Mouse (Mus musculus): Measurements from ENCODE around the gene Dot1l. TPM values are rescaled to one million over a fixed set of nuclear protein-coding genes. Genes with fewer than 3 reads are reported as not detected.

Dot1l gene
- polyA plus RNA-seq, 1 experiment: 20.6 TPM

DNA sequence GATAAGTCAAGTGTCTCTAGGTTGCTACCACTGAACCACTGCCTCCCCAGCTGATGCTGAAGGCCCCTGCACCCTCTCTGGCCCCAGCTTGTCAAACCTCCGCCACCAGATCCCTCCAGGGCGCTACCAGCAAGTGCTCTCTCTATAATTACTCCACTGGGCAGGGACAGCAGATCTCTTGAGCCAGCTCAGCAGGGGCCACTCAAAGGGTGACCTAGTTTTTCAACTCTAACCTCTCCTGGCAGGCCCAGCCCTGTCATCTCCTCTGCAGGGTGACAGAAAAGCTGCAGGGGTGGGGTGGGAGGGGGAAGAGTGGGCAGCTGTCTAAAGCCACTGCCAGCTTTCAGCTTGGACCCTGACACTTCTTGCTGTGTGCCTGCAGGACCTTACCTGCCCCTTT is 82.8 kb downstream of the Dot1l start:
- no peak overlapping the region for H3K4me3 ChIP-seq
- TF ChIP-seq MYOG (IDR thresholded peaks at IDR 0.05; ENCODE audit: control insufficient read depth in 1 of 3, insufficient read depth in 1 of 3, insufficient read length in 2 of 3, low read depth in 2 of 3): no peak
- TF ChIP-seq USF1 (IDR thresholded peaks at IDR 0.05; ENCODE audit: low read depth): no peak
- TF ChIP-seq TCF3 (IDR thresholded peaks at IDR 0.05; ENCODE audit: insufficient read length, low read depth): no peak
- no peak for TF ChIP-seq MAX (IDR thresholded peaks at IDR 0.05; ENCODE audit: low read depth)
- no peak for TF ChIP-seq E2F4 (IDR thresholded peaks at IDR 0.05; ENCODE audit: insufficient read depth)
- TF ChIP-seq REST (IDR thresholded peaks at IDR 0.05; ENCODE audit: insufficient read depth, insufficient read length): no peak
- TF ChIP-seq POLR2AphosphoS2 (IDR thresholded peaks at IDR 0.05; ENCODE audit: insufficient read length, low read depth): no peak
- no peak for TF ChIP-seq CEBPB (IDR thresholded peaks at IDR 0.05; ENCODE audit: insufficient read depth, poor library complexity, severe bottlenecking)
- TF ChIP-seq MYOD1 (IDR thresholded peaks at IDR 0.05; ENCODE audit: control insufficient read depth in 1 of 3, insufficient read length in 2 of 3, low read depth in 2 of 3): no peak
- TF ChIP-seq TCF12 (IDR thresholded peaks at IDR 0.05; ENCODE audit: insufficient read depth, poor library complexity, severe bottlenecking): no peak
- TF ChIP-seq SRF (IDR thresholded peaks at IDR 0.05; ENCODE audit: control insufficient read depth, insufficient read length, low read depth): no peak
- TF ChIP-seq POLR2A (IDR thresholded peaks at IDR 0.05; ENCODE audit: insufficient read length, low read depth): no peak
- no peaks in the 10 kb centered on the region for H3K36me3 ChIP-seq (ENCODE audit: control insufficient read depth, insufficient read depth)
- H3K27me3 ChIP-seq (ENCODE audit: control insufficient read depth, insufficient read depth, insufficient read length): peaks cover 10% of the 10 kb centered on the region
- H3K79me2 ChIP-seq (ENCODE audit: control insufficient read depth, insufficient read depth): no peaks in the 10 kb centered on the region
- H3ac ChIP-seq (ENCODE audit: control insufficient read depth, insufficient read length): no peak overlapping the region
- H3K4me2 ChIP-seq (ENCODE audit: low read depth): no peak overlapping the region

DNA sequence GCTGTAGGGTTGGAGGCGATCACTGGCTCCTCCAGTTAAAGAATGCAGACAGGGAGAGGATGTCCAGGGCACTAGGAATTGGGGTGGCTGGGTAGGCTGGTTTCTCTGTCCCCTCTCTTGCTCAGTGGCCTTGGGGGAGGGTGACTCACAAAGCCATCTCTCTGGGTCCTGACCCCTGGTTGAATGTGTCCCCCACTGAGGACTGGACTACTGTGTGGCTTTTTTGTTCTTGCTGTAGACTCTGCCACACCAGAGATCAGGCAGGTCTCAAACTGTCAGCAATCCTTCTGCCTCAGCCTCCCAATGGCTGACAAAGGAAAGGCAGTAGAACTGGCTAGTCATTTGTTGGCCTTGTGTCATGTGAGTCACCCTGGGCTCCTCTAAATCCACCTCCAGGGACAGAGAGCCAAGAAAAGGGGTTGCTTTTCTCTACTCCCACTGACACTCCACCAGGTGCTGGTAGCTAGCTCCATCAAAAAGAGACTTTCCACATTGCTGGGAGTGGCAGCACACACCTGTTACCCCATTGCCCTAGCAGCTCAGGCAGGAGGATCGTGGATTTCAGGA is 83.4 kb downstream of the Dot1l start:
- Histone ChIP-seq H3K27me3 (ENCODE audit: control insufficient read depth, insufficient read depth, insufficient read length) (peaks cover 16% of the 10 kb centered on the region), H3K36me3 (ENCODE audit: control insufficient read depth, insufficient read depth) (no peaks in the 10 kb centered on the region), H3ac (ENCODE audit: control insufficient read depth, insufficient read length) (no peak overlapping the region), H3K4me3 (no peak overlapping the region), H3K79me2 (ENCODE audit: control insufficient read depth, insufficient read depth) (no peaks in the 10 kb centered on the region), H3K4me2 (ENCODE audit: low read depth) (no peak overlapping the region)
- TF ChIP-seq MYOD1 (IDR thresholded peaks at IDR 0.05; ENCODE audit: control insufficient read depth in 1 of 3, insufficient read length in 2 of 3, low read depth in 2 of 3) (peak in 2 of 3 experiments; percentile 2 to 57), CEBPB (IDR thresholded peaks at IDR 0.05; ENCODE audit: insufficient read depth, poor library complexity, severe bottlenecking) (no peak)

DNA sequence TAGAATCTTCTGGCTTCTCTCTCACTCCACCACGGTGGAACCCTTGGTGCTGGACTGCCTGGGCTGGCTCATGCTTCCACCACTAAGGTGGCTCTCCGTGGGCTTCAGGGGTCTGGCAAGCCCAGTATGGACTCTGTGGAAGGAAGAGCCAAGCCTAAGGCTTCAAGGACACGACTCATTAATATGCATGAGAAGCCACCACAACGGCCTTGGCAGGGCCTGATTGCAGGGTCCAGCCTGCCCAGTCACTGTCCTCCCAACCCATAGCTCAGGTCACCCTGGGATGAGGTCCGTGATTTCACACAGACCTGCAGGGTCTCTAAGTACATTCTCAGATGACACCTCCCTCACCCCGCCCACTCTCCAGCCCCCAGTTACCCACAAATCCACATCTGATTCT is 84.8 kb downstream of the Dot1l start:
- H3K36me3 ChIP-seq (ENCODE audit: control insufficient read depth, insufficient read depth): no peaks in the 10 kb centered on the region
- H3K4me2 ChIP-seq (ENCODE audit: low read depth): no peak overlapping the region
- no peaks in the 10 kb centered on the region for H3K79me2 ChIP-seq (ENCODE audit: control insufficient read depth, insufficient read depth)
- TF ChIP-seq TCF3 (IDR thresholded peaks at IDR 0.05; ENCODE audit: insufficient read length, low read depth) (no peak), MYOG (IDR thresholded peaks at IDR 0.05; ENCODE audit: control insufficient read depth in 1 of 3, insufficient read depth in 1 of 3, insufficient read length in 2 of 3, low read depth in 2 of 3) (no peak), MAX (IDR thresholded peaks at IDR 0.05; ENCODE audit: low read depth) (no peak), USF1 (IDR thresholded peaks at IDR 0.05; ENCODE audit: low read depth) (no peak), POLR2AphosphoS2 (IDR thresholded peaks at IDR 0.05; ENCODE audit: insufficient read length, low read depth) (no peak), E2F4 (IDR thresholded peaks at IDR 0.05; ENCODE audit: insufficient read depth) (no peak), MYOD1 (IDR thresholded peaks at IDR 0.05; ENCODE audit: control insufficient read depth in 1 of 3, insufficient read length in 2 of 3, low read depth in 2 of 3) (no peak), TCF12 (IDR thresholded peaks at IDR 0.05; ENCODE audit: insufficient read depth, poor library complexity, severe bottlenecking) (no peak), POLR2A (IDR thresholded peaks at IDR 0.05; ENCODE audit: insufficient read length, low read depth) (no peak), SRF (IDR thresholded peaks at IDR 0.05; ENCODE audit: control insufficient read depth, insufficient read length, low read depth) (no peak), REST (IDR thresholded peaks at IDR 0.05; ENCODE audit: insufficient read depth, insufficient read length) (no peak), CEBPB (IDR thresholded peaks at IDR 0.05; ENCODE audit: insufficient read depth, poor library complexity, severe bottlenecking) (no peak)
- H3K4me3 ChIP-seq: no peak overlapping the region
- H3ac ChIP-seq (ENCODE audit: control insufficient read depth, insufficient read length): no peak overlapping the region
- H3K27me3 ChIP-seq (ENCODE audit: control insufficient read depth, insufficient read depth, insufficient read length): peaks cover 31% of the 10 kb centered on the region

DNA sequence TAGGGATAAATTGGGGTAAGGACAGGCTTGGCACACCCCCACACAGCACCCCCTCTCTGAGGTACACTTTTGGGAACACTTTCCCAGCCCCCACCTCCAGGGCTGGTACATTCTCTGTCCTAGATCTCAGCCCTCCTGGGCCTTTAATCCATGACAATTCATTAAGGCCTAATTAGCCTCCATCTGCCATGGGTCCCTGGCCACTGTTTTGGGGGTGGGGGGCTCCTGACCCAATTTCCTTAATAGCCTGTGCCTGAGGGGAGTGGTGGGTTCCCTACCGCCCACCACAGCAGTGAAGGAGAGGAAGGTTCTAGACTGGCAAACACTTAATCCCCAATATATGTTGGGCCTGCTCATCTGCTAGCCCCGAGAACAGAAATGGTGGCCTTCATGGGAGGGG is 86.7 kb downstream of the Dot1l start:
- no peaks in the 10 kb centered on the region for H3K79me2 ChIP-seq (ENCODE audit: control insufficient read depth, insufficient read depth)
- H3K4me2 ChIP-seq (ENCODE audit: low read depth): no peak overlapping the region
- no peak overlapping the region for H3K4me3 ChIP-seq
- no peaks in the 10 kb centered on the region for H3K36me3 ChIP-seq (ENCODE audit: control insufficient read depth, insufficient read depth)
- TF ChIP-seq SRF (IDR thresholded peaks at IDR 0.05; ENCODE audit: control insufficient read depth, insufficient read length, low read depth) (no peak), POLR2AphosphoS2 (IDR thresholded peaks at IDR 0.05; ENCODE audit: insufficient read length, low read depth) (no peak), POLR2A (IDR thresholded peaks at IDR 0.05; ENCODE audit: insufficient read length, low read depth) (no peak), MAX (IDR thresholded peaks at IDR 0.05; ENCODE audit: low read depth) (no peak), MYOG (IDR thresholded peaks at IDR 0.05; ENCODE audit: control insufficient read depth in 1 of 3, insufficient read depth in 1 of 3, insufficient read length in 2 of 3, low read depth in 2 of 3) (no peak), TCF3 (IDR thresholded peaks at IDR 0.05; ENCODE audit: insufficient read length, low read depth) (no peak)
- no peak overlapping the region for H3ac ChIP-seq (ENCODE audit: control insufficient read depth, insufficient read length)
- H3K27me3 ChIP-seq (ENCODE audit: control insufficient read depth, insufficient read depth, insufficient read length): peaks cover 39% of the 10 kb centered on the region

DNA sequence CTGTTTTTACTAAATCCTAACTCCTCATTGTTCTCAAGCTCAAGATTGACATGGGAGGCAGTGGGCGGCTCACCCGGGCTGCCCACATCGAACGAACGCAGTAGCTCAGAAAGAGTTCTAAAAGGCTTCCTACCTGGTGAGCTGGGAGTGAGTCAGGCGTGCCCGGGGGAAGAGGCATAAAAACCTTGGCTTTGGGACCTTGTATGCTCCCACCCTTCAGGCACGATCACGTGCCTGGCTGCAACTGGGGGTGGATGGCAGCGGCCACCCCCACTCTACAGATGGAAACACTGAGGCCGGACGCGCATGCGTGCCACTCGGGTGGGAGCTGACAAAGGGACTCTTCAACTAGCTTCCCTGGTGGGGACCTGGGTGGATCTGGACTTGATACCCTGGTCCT is 87.3 kb downstream of the Dot1l start:
- Histone ChIP-seq H3ac (ENCODE audit: control insufficient read depth, insufficient read length) (no peak overlapping the region), H3K36me3 (ENCODE audit: control insufficient read depth, insufficient read depth) (no peaks in the 10 kb centered on the region), H3K79me2 (ENCODE audit: control insufficient read depth, insufficient read depth) (no peaks in the 10 kb centered on the region), H3K27me3 (ENCODE audit: control insufficient read depth, insufficient read depth, insufficient read length) (peaks cover 39% of the 10 kb centered on the region), H3K4me2 (ENCODE audit: low read depth) (no peak overlapping the region), H3K4me3 (no peak overlapping the region)
- TF ChIP-seq MYOD1 (IDR thresholded peaks at IDR 0.05; ENCODE audit: control insufficient read depth in 1 of 3, insufficient read length in 2 of 3, low read depth in 2 of 3) (no peak), REST (IDR thresholded peaks at IDR 0.05; ENCODE audit: insufficient read depth, insufficient read length) (no peak), MYOG (IDR thresholded peaks at IDR 0.05; ENCODE audit: control insufficient read depth in 1 of 3, insufficient read depth in 1 of 3, insufficient read length in 2 of 3, low read depth in 2 of 3) (no peak), POLR2A (IDR thresholded peaks at IDR 0.05; ENCODE audit: insufficient read length, low read depth) (no peak), E2F4 (IDR thresholded peaks at IDR 0.05; ENCODE audit: insufficient read depth) (no peak), USF1 (IDR thresholded peaks at IDR 0.05; ENCODE audit: low read depth) (no peak), TCF3 (IDR thresholded peaks at IDR 0.05; ENCODE audit: insufficient read length, low read depth) (no peak), CEBPB (IDR thresholded peaks at IDR 0.05; ENCODE audit: insufficient read depth, poor library complexity, severe bottlenecking) (no peak), POLR2AphosphoS2 (IDR thresholded peaks at IDR 0.05; ENCODE audit: insufficient read length, low read depth) (no peak), TCF12 (IDR thresholded peaks at IDR 0.05; ENCODE audit: insufficient read depth, poor library complexity, severe bottlenecking) (no peak)
